Mouse (Mus musculus): ENCODE results near the gene Slc6a5. TPM values are rescaled to one million over a fixed set of nuclear protein-coding genes. Genes with fewer than 3 reads are reported as not detected.

The Slc6a5 gene
- total and polyA plus RNA-seq, 3 experiments: not detected

GRCm38 (mm10) chr7:49923376-49923775 is 13.4 kb downstream of the Slc6a5 start:
- Histone ChIP-seq H3K27ac (ENCODE audit: control insufficient read depth, low read depth, low read length) (no peak overlapping the region), H3K4me3 (ENCODE audit: control insufficient read depth in 1 of 2, insufficient read depth in 1 of 2, low read depth in 2 of 2, low read length in 2 of 2) (peak overlapping the region; percentile 47 to 81), H3K9ac (ENCODE audit: control insufficient read depth, low read depth, low read length, poor library complexity, severe bottlenecking) (peak overlapping the region; percentile 55), H3K4me1 (ENCODE audit: control insufficient read depth in 1 of 2, insufficient read depth in 2 of 2, low read length in 2 of 2) (peaks cover 0 to 6% of the 10 kb centered on the region in 2 experiments; a peak in 2 of 4 replicates), H3K36me3 (ENCODE audit: control insufficient read depth in 1 of 2, insufficient read depth in 2 of 2, low read length in 2 of 2) (no peaks in the 10 kb centered on the region), H3K79me2 (ENCODE audit: control insufficient read depth, insufficient read depth, low read length, poor library complexity) (no peaks in the 10 kb centered on the region), H3K27me3 (ENCODE audit: control insufficient read depth in 1 of 2, insufficient read depth in 2 of 2, low read length in 2 of 2) (no peaks in the 10 kb centered on the region), H3K9me3 (replicated peaks; ENCODE audit: insufficient read depth, low read length) (no peaks in the 10 kb centered on the region)
- peak; percentile 87 for DNase-seq (ENCODE audit: low read depth, low spot score)
- no peak for TF ChIP-seq ZMIZ1 (IDR thresholded peaks at IDR 0.05; ENCODE audit: low read depth, low read length)
- TF ChIP-seq ZKSCAN1 (IDR thresholded peaks at IDR 0.05; ENCODE audit: low read depth, low read length): no peak
- no peak for TF ChIP-seq MAX (IDR thresholded peaks at IDR 0.05; ENCODE audit: low read length)
- TF ChIP-seq NRF1 (IDR thresholded peaks at IDR 0.05; ENCODE audit: insufficient read depth, low read depth, low read length, poor library complexity, severe bottlenecking): no peak
- no peak for TF ChIP-seq RCOR1 (IDR thresholded peaks at IDR 0.05; ENCODE audit: low read depth, low read length)
- TF ChIP-seq MAFK (IDR thresholded peaks at IDR 0.05; ENCODE audit: borderline replicate concordance, low read depth, low read length): no peak
- peak; percentile 80 for TF ChIP-seq ZC3H11A (IDR thresholded peaks at IDR 0.05; ENCODE audit: low read depth, low read length)
- no peak for TF ChIP-seq GABPA (IDR thresholded peaks at IDR 0.05; ENCODE audit: low read depth, low read length)
- no peak for TF ChIP-seq MYB (IDR thresholded peaks at IDR 0.05; ENCODE audit: low read depth, low read length)
- 0 out of 2 replicates have a peak, but pooled peaks have one; percentile 3 for TF ChIP-seq USF1 (IDR thresholded peaks at IDR 0.05; ENCODE audit: low read depth, low read length)
- no peak for TF ChIP-seq NELFE (IDR thresholded peaks at IDR 0.05; ENCODE audit: low read depth, low read length)
- TF ChIP-seq SIN3A (IDR thresholded peaks at IDR 0.05; ENCODE audit: low read length): peak; percentile 49; the same call in 1 of the 2 replicates
- TF ChIP-seq JUND (IDR thresholded peaks at IDR 0.05; ENCODE audit: low read depth, low read length): no peak
- peak; percentile 83 for TF ChIP-seq SMC3 (IDR thresholded peaks at IDR 0.05; ENCODE audit: low read depth, low read length)
- peak; percentile 89 to 95 (median 94) for TF ChIP-seq CTCF (IDR thresholded peaks at IDR 0.05 in 2 of 3, conservative IDR thresholded peaks at IDR 0.05 in 1 of 3; ENCODE audit: control insufficient read depth in 1 of 3, insufficient read depth in 1 of 3, low read depth in 2 of 3, low read length in 3 of 3, poor library complexity in 1 of 3, severe bottlenecking in 1 of 3)
- no peak for TF ChIP-seq E2F4 (IDR thresholded peaks at IDR 0.05; ENCODE audit: borderline replicate concordance, low read depth, low read length)
- no peak for TF ChIP-seq POLR2AphosphoS5 (IDR thresholded peaks at IDR 0.05; ENCODE audit: borderline replicate concordance, low read depth, low read length)
- TF ChIP-seq EP300 (IDR thresholded peaks at IDR 0.05; ENCODE audit: low read depth in 1 of 2, low read length in 2 of 2): no peak
- TF ChIP-seq ETS1 (IDR thresholded peaks at IDR 0.05; ENCODE audit: low read depth, low read length): no peak
- TF ChIP-seq MEF2A (IDR thresholded peaks at IDR 0.05; ENCODE audit: extremely low read depth, insufficient replicate concordance, low read depth, low read length, poor library complexity, severe bottlenecking): no peak
- TF ChIP-seq HCFC1 (IDR thresholded peaks at IDR 0.05; ENCODE audit: low read depth, low read length): no peak
- no peak for TF ChIP-seq UBTF (IDR thresholded peaks at IDR 0.05; ENCODE audit: borderline replicate concordance, insufficient read depth, low read depth, low read length)
- 0 out of 2 replicates have a peak, but pooled peaks have one; percentile 30 for TF ChIP-seq MXI1 (IDR thresholded peaks at IDR 0.05; ENCODE audit: low read depth, low read length)
- peak; percentile 91 for TF ChIP-seq RAD21 (IDR thresholded peaks at IDR 0.05; ENCODE audit: low read depth, low read length)
- TF ChIP-seq TBP (IDR thresholded peaks at IDR 0.05; ENCODE audit: low read depth, low read length): no peak
- no peak for TF ChIP-seq CHD2 (IDR thresholded peaks at IDR 0.05; ENCODE audit: low read length)

Measured in MEL (cell line).